Mouse (Mus musculus): Measurements from ENCODE around the gene Cfap97d1. TPM values are rescaled to one million over a fixed set of nuclear protein-coding genes. Genes with fewer than 3 reads are reported as not detected.
A peak's percentile ranks its signal among the peaks of the same experiment; 100 is the strongest.

Cfap97d1 gene
- total and polyA plus RNA-seq, 2 experiments from 2014 or later: not detected

GRCm38 (mm10) chr11:102029304-102029703 is 45.2 kb downstream of the Cfap97d1 start:
- no peak overlapping the region for H3K27ac ChIP-seq
- no peaks in the 10 kb centered on the region for H3K36me3 ChIP-seq (ENCODE audit: insufficient read depth, low read length)
- no peak overlapping the region for H3K4me3 ChIP-seq (ENCODE audit: low read length)
- no peak for TF ChIP-seq CTCF (IDR thresholded peaks at IDR 0.05; ENCODE audit: low read depth)
- ATAC-seq: no peak
- no peaks in the 10 kb centered on the region for H3K9me3 ChIP-seq (ENCODE audit: low read length)
- H3K27me3 ChIP-seq (ENCODE audit: insufficient read depth, low read length): no peaks in the 10 kb centered on the region
- WGBS: 83% methylated on average over 4 of the region's 4 CpGs
- no peak overlapping the region for H3K9ac ChIP-seq (replicated peaks; ENCODE audit: low read length)
- DNase-seq (ENCODE audit: low spot score): no peak
- no peak overlapping the region for H3K4me2 ChIP-seq (ENCODE audit: low read depth, low read length)
- H3K4me1 ChIP-seq (ENCODE audit: insufficient read depth, low read length): peaks cover 4% of the 10 kb centered on the region; the same call in 1 of the 2 replicates

- ATAC-seq: no peak
- H3K36me3 ChIP-seq (ENCODE audit: insufficient read depth, low read length): no peaks in the 10 kb centered on the region
- H3K4me1 ChIP-seq (ENCODE audit: insufficient read depth, low read length): peaks cover 4% of the 10 kb centered on the region; the same call in 1 of the 2 replicates
- peak; percentile 31 for DNase-seq (ENCODE audit: low spot score)
- H3K9ac ChIP-seq (replicated peaks; ENCODE audit: low read length): no peak overlapping the region
- no peaks in the 10 kb centered on the region for H3K9me3 ChIP-seq (ENCODE audit: low read length)
- TF ChIP-seq CTCF (IDR thresholded peaks at IDR 0.05; ENCODE audit: low read depth): peak; percentile 42
- no peaks in the 10 kb centered on the region for H3K27me3 ChIP-seq (ENCODE audit: insufficient read depth, low read length)
- no peak overlapping the region for H3K4me3 ChIP-seq (ENCODE audit: low read length)
- WGBS: 37% methylated on average over 7 of the region's 7 CpGs
- no peak overlapping the region for H3K4me2 ChIP-seq (ENCODE audit: low read depth, low read length)
- H3K27ac ChIP-seq: no peak overlapping the region
These were observed 45.9 kb downstream of the Cfap97d1 start for GRCm38 (mm10) chr11:102029966-102030365.

- Histone ChIP-seq H3K9me3 (ENCODE audit: low read length) (no peaks in the 10 kb centered on the region), H3K4me1 (ENCODE audit: insufficient read depth, low read length) (peaks cover 4% of the 10 kb centered on the region; the same call in 1 of the 2 replicates), H3K9ac (replicated peaks; ENCODE audit: low read length) (no peak overlapping the region), H3K27ac (no peak overlapping the region), H3K27me3 (ENCODE audit: insufficient read depth, low read length) (no peaks in the 10 kb centered on the region), H3K4me3 (ENCODE audit: low read length) (no peak overlapping the region), H3K4me2 (ENCODE audit: low read depth, low read length) (no peak overlapping the region), H3K36me3 (ENCODE audit: insufficient read depth, low read length) (no peaks in the 10 kb centered on the region)
- no peak for ATAC-seq
- WGBS: 45% methylated on average over 7 of the region's 7 CpGs
- peak; percentile 67 for DNase-seq (ENCODE audit: low spot score)
- TF ChIP-seq CTCF (IDR thresholded peaks at IDR 0.05; ENCODE audit: low read depth): no peak
These were observed 47.1 kb downstream of the Cfap97d1 start for GRCm38 (mm10) chr11:102031149-102031548.

- H3K4me2 ChIP-seq (ENCODE audit: low read depth, low read length): no peak overlapping the region
- H3K27ac ChIP-seq: no peak overlapping the region
- 93% methylated on average over 12 of the region's 12 CpGs for WGBS
- H3K27me3 ChIP-seq (ENCODE audit: insufficient read depth, low read length): no peaks in the 10 kb centered on the region
- H3K36me3 ChIP-seq (ENCODE audit: insufficient read depth, low read length): no peaks in the 10 kb centered on the region
- no peak overlapping the region for H3K4me3 ChIP-seq (ENCODE audit: low read length)
- DNase-seq (ENCODE audit: low spot score) (no peak), ATAC-seq (no peak)
- no peaks in the 10 kb centered on the region for H3K9me3 ChIP-seq (ENCODE audit: low read length)
- H3K9ac ChIP-seq (replicated peaks; ENCODE audit: low read length): no peak overlapping the region
- H3K4me1 ChIP-seq (ENCODE audit: insufficient read depth, low read length): no peaks in the 10 kb centered on the region
- TF ChIP-seq CTCF (IDR thresholded peaks at IDR 0.05; ENCODE audit: low read depth): no peak
These were observed 49.0 kb downstream of the Cfap97d1 start for GRCm38 (mm10) chr11:102033055-102033591.

- no peak for TF ChIP-seq CTCF (IDR thresholded peaks at IDR 0.05; ENCODE audit: low read depth)
- Histone ChIP-seq H3K4me3 (ENCODE audit: low read length) (no peak overlapping the region), H3K9me3 (ENCODE audit: low read length) (no peaks in the 10 kb centered on the region), H3K9ac (replicated peaks; ENCODE audit: low read length) (no peak overlapping the region), H3K4me2 (ENCODE audit: low read depth, low read length) (no peak overlapping the region), H3K27me3 (ENCODE audit: insufficient read depth, low read length) (no peaks in the 10 kb centered on the region), H3K4me1 (ENCODE audit: insufficient read depth, low read length) (no peaks in the 10 kb centered on the region), H3K27ac (peak overlapping the region; percentile 61; the same call in 1 of the 2 replicates), H3K36me3 (ENCODE audit: insufficient read depth, low read length) (no peaks in the 10 kb centered on the region)
- DNase-seq (ENCODE audit: low spot score) (peak; percentile 73), ATAC-seq (no peak)
- WGBS: 32% methylated on average over 8 of the region's 8 CpGs
These were observed 50.8 kb downstream of the Cfap97d1 start for GRCm38 (mm10) chr11:102034887-102035286.

- Histone ChIP-seq H3K27me3 (ENCODE audit: insufficient read depth, low read length) (no peaks in the 10 kb centered on the region), H3K9ac (replicated peaks; ENCODE audit: low read length) (no peak overlapping the region), H3K27ac (peak overlapping the region; percentile 61; the same call in 1 of the 2 replicates), H3K36me3 (ENCODE audit: insufficient read depth, low read length) (no peaks in the 10 kb centered on the region), H3K4me3 (ENCODE audit: low read length) (no peak overlapping the region), H3K4me2 (ENCODE audit: low read depth, low read length) (no peak overlapping the region), H3K9me3 (ENCODE audit: low read length) (no peaks in the 10 kb centered on the region), H3K4me1 (ENCODE audit: insufficient read depth, low read length) (no peaks in the 10 kb centered on the region)
- no peak for ATAC-seq
- WGBS: 58% methylated on average over 5 of the region's 5 CpGs
- no peak for TF ChIP-seq CTCF (IDR thresholded peaks at IDR 0.05; ENCODE audit: low read depth)
- DNase-seq (ENCODE audit: low spot score): peak; percentile 15
These were observed 51.4 kb downstream of the Cfap97d1 start for GRCm38 (mm10) chr11:102035456-102035960.

- WGBS: 75% methylated on average over 7 of the region's 7 CpGs
- no peak for TF ChIP-seq CTCF (IDR thresholded peaks at IDR 0.05; ENCODE audit: low read depth)
- H3K4me2 ChIP-seq (ENCODE audit: low read depth, low read length): no peak overlapping the region
- H3K4me3 ChIP-seq (ENCODE audit: low read length): no peak overlapping the region
- H3K36me3 ChIP-seq (ENCODE audit: insufficient read depth, low read length): no peaks in the 10 kb centered on the region
- H3K27ac ChIP-seq: no peak overlapping the region
- no peaks in the 10 kb centered on the region for H3K9me3 ChIP-seq (ENCODE audit: low read length)
- ATAC-seq (no peak), DNase-seq (ENCODE audit: low spot score) (no peak)
- H3K4me1 ChIP-seq (ENCODE audit: insufficient read depth, low read length): no peaks in the 10 kb centered on the region
- no peak overlapping the region for H3K9ac ChIP-seq (replicated peaks; ENCODE audit: low read length)
- H3K27me3 ChIP-seq (ENCODE audit: insufficient read depth, low read length): no peaks in the 10 kb centered on the region
These were observed 52.3 kb downstream of the Cfap97d1 start for GRCm38 (mm10) chr11:102036336-102036735.
